Mouse (Mus musculus): ENCODE measurements at regions not wholly inside any gene's neighbourhood (a gene's known extent, or its start where the extent isn't known, plus 50 kb on each side); places are given as distances from the start of the nearest gene placed in this dataset.
A peak's percentile ranks its signal among the peaks of the same experiment; 100 is the strongest.

- DNase-seq = no peak
These were observed 161.5 kb downstream of the Rpl14 start for GRCm38 (mm10) chr9:120732650-120733293.

GRCm38 (mm10) chr9:120733681-120734465 is 162.6 kb downstream of the Rpl14 start:
- peak in 1 of 2 experiments; percentile 19 for DNase-seq

- DNase-seq = no peak
These were observed 164.0 kb downstream of the Rpl14 start for GRCm38 (mm10) chr9:120735217-120735616.

- no peak for DNase-seq
These were observed 166.7 kb downstream of the Rpl14 start for GRCm38 (mm10) chr9:120737956-120738355.

GRCm38 (mm10) chr9:120739199-120739952 is 168.1 kb downstream of the Rpl14 start:
- peak; percentile 21 to 25 for DNase-seq

- DNase-seq = no peak
These were observed 168.8 kb downstream of the Rpl14 start for GRCm38 (mm10) chr9:120739953-120740524.

GRCm38 (mm10) chr9:120741521-120741920 is 170.3 kb downstream of the Rpl14 start:
- DNase-seq = no peak

- DNase-seq = peak in 1 of 2 experiments; percentile 23
These were observed 172.2 kb downstream of the Rpl14 start for GRCm38 (mm10) chr9:120743455-120743854.

- no peak for DNase-seq
These were observed 174.4 kb downstream of the Rpl14 start for GRCm38 (mm10) chr9:120745674-120746073.

- DNase-seq = no peak
These were observed 178.2 kb upstream of the Ctnnb1 start for GRCm38 (mm10) chr9:120750820-120751219.

GRCm38 (mm10) chr9:120751686-120752484 is 177.1 kb upstream of the Ctnnb1 start:
- DNase-seq = peak in 1 of 2 experiments; percentile 25

GRCm38 (mm10) chr9:120754151-120754550 is 174.9 kb upstream of the Ctnnb1 start:
- no peak for DNase-seq

GRCm38 (mm10) chr9:120755486-120755885 is 173.5 kb upstream of the Ctnnb1 start:
- DNase-seq = no peak

GRCm38 (mm10) chr9:120758003-120758402 is 171.0 kb upstream of the Ctnnb1 start:
- DNase-seq = peak in 1 of 2 experiments; percentile 70

GRCm38 (mm10) chr9:120758632-120759031 is 170.4 kb upstream of the Ctnnb1 start:
- DNase-seq = no peak

GRCm38 (mm10) chr9:120759771-120760170 is 169.2 kb upstream of the Ctnnb1 start:
- no peak for DNase-seq

GRCm38 (mm10) chr9:120763802-120764201 is 165.2 kb upstream of the Ctnnb1 start:
- DNase-seq = no peak

GRCm38 (mm10) chr9:120764663-120765062 is 164.4 kb upstream of the Ctnnb1 start:
- peak in 1 of 2 experiments; percentile 22 for DNase-seq

- DNase-seq = no peak
These were observed 163.7 kb upstream of the Ctnnb1 start for GRCm38 (mm10) chr9:120765292-120765691.

GRCm38 (mm10) chr9:120766881-120767280 is 162.1 kb upstream of the Ctnnb1 start:
- DNase-seq = no peak

GRCm38 (mm10) chr9:120767396-120767795 is 161.6 kb upstream of the Ctnnb1 start:
- DNase-seq = peak; percentile 37 to 50

- DNase-seq = no peak
These were observed 160.0 kb upstream of the Ctnnb1 start for GRCm38 (mm10) chr9:120769056-120769455.

Data from kidney, adult 8-10 months (tissue).